Mouse (Mus musculus): Measurements from ENCODE around the gene Hist2h2ab.

- TF ChIP-seq GATA1 (IDR thresholded peaks at IDR 0.05; ENCODE audit: borderline replicate concordance, low read length): no peak
- TF ChIP-seq FLI1 (IDR thresholded peaks at IDR 0.05; ENCODE audit: low read length): no peak
These were observed 5.8 kb downstream of the Hist2h2ab start for GRCm38 (mm10) chr3:96225421-96225820.

All from megakaryocyte, embryonic 14.5 days (primary cell).